Mouse (Mus musculus) liver, embryonic 14.5 days (tissue): ENCODE results near the gene Tmem214. TPM values are rescaled to one million over a fixed set of nuclear protein-coding genes. Genes with fewer than 3 reads are reported as not detected.

Experiments used
- ATAC-seq: fragments of 200-750 bp; cut with Nextera tagmentation; 2 replicates; pipeline ENCODE4 v1.8.0; 2017; ENCODE audit warnings: moderate number of reproducible peaks, mild to moderate bottlenecking, moderate library complexity; ENCODE audit not compliant: insufficient read depth
- DNase-seq, 3 experiments: peaks; one replicate each; pipeline ENCODE4 v3.0.0-alpha.2; 2012 to 2013; ENCODE audit warnings: low read depth in 3 of 3, low spot score in 3 of 3
- H3K27ac ChIP-seq: fragments of 300-500 bp; sonication (generic); 2 replicates; pipeline ENCODE4 v1.5.1; 2014; ENCODE audit warnings: moderate library complexity, mild to moderate bottlenecking, control low read depth, inconsistent platforms
- H3K27me3 ChIP-seq: fragments of 300-500 bp; sonication (generic); 2 replicates; pipeline ENCODE4 v1.6.1; 2014; ENCODE audit warnings: mild to moderate bottlenecking, low read length, moderate library complexity; ENCODE audit not compliant: control insufficient read depth, insufficient read depth
- H3K36me3 ChIP-seq: fragments of 300-500 bp; sonication (generic); replicated peaks from 2 replicates; pipeline ENCODE4 v1.6.1; 2014; ENCODE audit warnings: low read depth; ENCODE audit not compliant: control insufficient read depth, insufficient read depth
- H3K4me1 ChIP-seq, 2 experiments: fragments of 200-500 bp in 1 of 2; fragments of 300-500 bp in 1 of 2; sonication (generic) in 1 of 2; replicated peaks; 2 replicates each; pipeline ENCODE4 v1.6.1; 2012 to 2014; ENCODE audit warnings: antibody characterized with exemption in 1 of 2, inconsistent platforms in 1 of 2, low read length in 1 of 2; ENCODE audit not compliant: control insufficient read depth in 2 of 2, insufficient read depth in 2 of 2
- H3K4me2 ChIP-seq: fragments of 300-500 bp; sonication (generic); 2 replicates; pipeline ENCODE4 v1.6.1; 2014; ENCODE audit warnings: low read depth, mild to moderate bottlenecking, control low read depth, moderate library complexity
- H3K4me3 ChIP-seq, 2 experiments: fragments of 200-500 bp in 1 of 2; fragments of 300-500 bp in 1 of 2; sonication (generic) in 1 of 2; 2 replicates each; pipeline ENCODE4 v1.5.1; 2012 to 2014; ENCODE audit warnings: low read depth in 2 of 2, low read length in 2 of 2, mild to moderate bottlenecking in 2 of 2, control low read depth in 1 of 2, inconsistent platforms in 1 of 2, moderate library complexity in 1 of 2; ENCODE audit not compliant: insufficient read depth in 1 of 2
- H3K9ac ChIP-seq: fragments of 300-500 bp; sonication (generic); replicated peaks from 2 replicates; pipeline ENCODE4 v1.6.1; 2014; ENCODE audit warnings: mild to moderate bottlenecking, control low read depth, moderate library complexity
- H3K9me3 ChIP-seq: fragments of 300-500 bp; sonication (generic); 2 replicates; pipeline ENCODE4 v1.6.1; 2016; ENCODE audit warnings: low read length, mixed read lengths; ENCODE audit not compliant: control insufficient read depth
- CTCF ChIP-seq: IDR thresholded peaks from 2 replicates; pipeline ENCODE4 v1.5.1; 2016; ENCODE audit warnings: antibody characterized with exemption, low read depth, control low read depth
- EP300 ChIP-seq: IDR thresholded peaks from 2 replicates; pipeline ENCODE4 v1.6.1; 2016; ENCODE audit warnings: antibody characterized with exemption, low read depth
- WGBS: fragments of 180-500 bp; shearing (Covaris S2); extraction: QIAGEN DNeasy Blood & Tissue Kit; methylation state at CpG from one replicate; pipeline ENCODE4 v1.1.7; 2014; ENCODE audit not compliant: insufficient replicate concordance; 5-methylcytosine and 5-hydroxymethylcytosine counted together
- polyA plus RNA-seq, 2 experiments: library from polyadenylated mRNA; depleted of rRNA in 1 of 2; stranded (reverse) in 1 of 2; unstranded in 1 of 2; fragments of >200 nt; fragmentation: Nextera tagmentation in 1 of 2; extraction: Ambion mirVana in 1 of 2; gene quantifications; 2 replicates each; pipeline versions ENCODE4 v1.2.1 to v1.2.3; 2012 to 2014

Gene Tmem214
- polyA plus RNA-seq, 2 experiments = 21.8 to 25.0 TPM

DNA sequence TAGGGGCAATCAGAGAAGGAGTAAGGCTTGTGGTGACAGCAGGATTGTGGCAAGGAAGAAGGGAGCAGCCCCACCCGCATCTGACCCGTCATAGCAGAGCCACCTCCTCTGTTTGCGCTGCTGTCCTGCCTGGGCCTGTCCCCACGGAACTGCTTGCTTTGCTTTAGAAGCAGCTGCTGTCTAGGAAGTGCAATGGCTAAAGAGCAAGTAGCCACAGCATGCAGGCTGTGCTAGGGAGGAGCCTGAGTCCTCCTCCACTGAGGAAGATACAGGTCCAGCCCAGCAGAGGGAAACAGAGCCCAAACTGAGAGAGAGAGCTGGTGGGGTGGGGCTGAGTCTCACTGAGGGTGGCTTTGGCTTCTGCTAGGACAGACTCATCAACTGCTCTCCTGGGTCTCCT lies 4.0 kb upstream of the Tmem214 start:
- no peaks in the 10 kb centered on the region for H3K27me3 ChIP-seq
- no peak overlapping the region for H3K4me3 ChIP-seq
- H3K36me3 ChIP-seq = no peaks in the 10 kb centered on the region
- 31% methylated on average over 4 of the region's 4 CpGs for WGBS
- no peak overlapping the region for H3K4me2 ChIP-seq
- TF ChIP-seq CTCF = peak; percentile 44
- TF ChIP-seq EP300 = no peak
- no peak overlapping the region for H3K9ac ChIP-seq
- H3K27ac ChIP-seq = no peak overlapping the region
- no peaks in the 10 kb centered on the region for H3K9me3 ChIP-seq
- peaks cover 0 to under 1% of the 10 kb centered on the region in 2 experiments; a peak in 2 of 4 replicates for H3K4me1 ChIP-seq
- no peak for ATAC-seq
- DNase-seq = no peak

DNA sequence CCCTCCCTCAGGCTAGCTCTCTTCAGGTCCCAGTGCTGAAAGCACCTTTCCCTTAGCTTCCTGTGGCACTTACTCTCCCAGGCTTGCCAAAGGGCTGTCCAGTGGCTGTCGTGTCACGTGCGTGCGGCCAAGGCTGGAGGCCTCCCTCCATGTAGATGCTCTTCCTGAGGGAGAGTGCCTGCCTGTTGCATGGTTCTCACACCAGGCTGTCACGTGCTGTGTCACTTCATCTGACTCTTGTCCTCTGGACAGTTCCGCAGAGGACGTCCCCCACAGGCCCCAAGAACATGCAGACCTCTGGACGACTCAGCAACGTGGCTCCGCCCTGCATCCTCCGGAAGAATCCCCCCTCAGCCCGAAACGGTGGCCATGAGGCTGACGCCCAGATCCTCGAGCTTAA lies 3.5 kb upstream of the Tmem214 start:
- no peak overlapping the region for H3K27ac ChIP-seq
- no peak overlapping the region for H3K9ac ChIP-seq
- no peak overlapping the region for H3K4me2 ChIP-seq
- H3K27me3 ChIP-seq = no peaks in the 10 kb centered on the region
- WGBS = 39% methylated on average over 15 of the region's 15 CpGs
- H3K36me3 ChIP-seq = no peaks in the 10 kb centered on the region
- H3K9me3 ChIP-seq = no peaks in the 10 kb centered on the region
- no peak overlapping the region for H3K4me3 ChIP-seq
- peaks cover 2 to 4% of the 10 kb centered on the region in 2 experiments; a peak in 2 of 4 replicates for H3K4me1 ChIP-seq
- ATAC-seq (no peak), DNase-seq (no peak)
- no peak for TF ChIP-seq EP300
- TF ChIP-seq CTCF = no peak

DNA sequence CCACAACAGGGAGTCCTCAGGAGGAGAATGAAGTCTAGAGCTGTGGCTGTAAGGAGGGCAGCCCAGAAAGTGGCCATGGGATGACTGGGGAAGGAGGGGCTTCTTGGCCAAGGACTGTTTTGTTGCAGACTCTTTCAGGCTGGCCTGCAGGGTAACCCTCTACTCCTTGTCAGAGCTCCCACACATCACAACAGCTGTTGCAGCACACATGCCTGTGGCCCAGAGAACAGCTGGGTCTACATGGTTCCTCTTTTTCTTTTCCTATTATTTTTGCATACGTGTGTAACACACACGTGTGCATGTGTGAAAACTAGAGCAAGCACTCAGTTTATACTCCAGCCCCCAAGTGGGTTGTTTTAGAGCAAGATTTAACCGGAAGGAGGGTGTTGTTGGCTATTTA lies 941 bp upstream of the Tmem214 start:
- Histone ChIP-seq H3K27me3 (no peaks in the 10 kb centered on the region), H3K36me3 (peaks cover 10% of the 10 kb centered on the region), H3K27ac (no peak overlapping the region), H3K9me3 (no peaks in the 10 kb centered on the region), H3K4me3 (no peak overlapping the region), H3K4me1 (peaks cover 7% of the 10 kb centered on the region in 2 experiments), H3K9ac (no peak overlapping the region), H3K4me2 (no peak overlapping the region)
- WGBS = 59% methylated on average over 3 of the region's 3 CpGs
- ATAC-seq (no peak), DNase-seq (no peak)
- no peak for TF ChIP-seq EP300
- TF ChIP-seq CTCF = no peak

GRCm38 (mm10) chr5:30868981-30869380 lies 1.2 kb downstream of the Tmem214 start:
- Histone ChIP-seq H3K4me1 (peaks cover 7% of the 10 kb centered on the region in 2 experiments), H3K36me3 (peaks cover 30% of the 10 kb centered on the region), H3K4me2 (peak overlapping the region; percentile 80), H3K9ac (peak overlapping the region; percentile 94), H3K27me3 (no peaks in the 10 kb centered on the region), H3K27ac (no peak overlapping the region), H3K4me3 (peak overlapping the region; percentile 26 to 94), H3K9me3 (no peaks in the 10 kb centered on the region)
- 26% methylated on average over 9 of the region's 9 CpGs for WGBS
- no peak for ATAC-seq
- DNase-seq = no peak
- no peak for TF ChIP-seq EP300
- no peak for TF ChIP-seq CTCF

GRCm38 (mm10) chr5:30869405-30870130 lies 1.8 kb downstream of the Tmem214 start:
- Histone ChIP-seq H3K27me3 (no peaks in the 10 kb centered on the region), H3K9me3 (no peaks in the 10 kb centered on the region), H3K36me3 (peaks cover 36% of the 10 kb centered on the region), H3K4me1 (peaks cover 7% of the 10 kb centered on the region in 2 experiments), H3K9ac (peak overlapping the region; percentile 94), H3K4me3 (peak overlapping the region; percentile 94 to 95), H3K4me2 (peak overlapping the region; percentile 80), H3K27ac (peak overlapping the region; percentile 28; the same call in 1 of the 2 replicates)
- DNase-seq (peak; percentile 73 to 74 (median 73)), ATAC-seq (peak; percentile 94)
- WGBS = under 1% methylated on average over 63 of the region's 63 CpGs
- TF ChIP-seq CTCF = no peak
- no peak for TF ChIP-seq EP300
